ENCODE assay signal across 8 mouse cellular contexts in the genomic region with DNA sequence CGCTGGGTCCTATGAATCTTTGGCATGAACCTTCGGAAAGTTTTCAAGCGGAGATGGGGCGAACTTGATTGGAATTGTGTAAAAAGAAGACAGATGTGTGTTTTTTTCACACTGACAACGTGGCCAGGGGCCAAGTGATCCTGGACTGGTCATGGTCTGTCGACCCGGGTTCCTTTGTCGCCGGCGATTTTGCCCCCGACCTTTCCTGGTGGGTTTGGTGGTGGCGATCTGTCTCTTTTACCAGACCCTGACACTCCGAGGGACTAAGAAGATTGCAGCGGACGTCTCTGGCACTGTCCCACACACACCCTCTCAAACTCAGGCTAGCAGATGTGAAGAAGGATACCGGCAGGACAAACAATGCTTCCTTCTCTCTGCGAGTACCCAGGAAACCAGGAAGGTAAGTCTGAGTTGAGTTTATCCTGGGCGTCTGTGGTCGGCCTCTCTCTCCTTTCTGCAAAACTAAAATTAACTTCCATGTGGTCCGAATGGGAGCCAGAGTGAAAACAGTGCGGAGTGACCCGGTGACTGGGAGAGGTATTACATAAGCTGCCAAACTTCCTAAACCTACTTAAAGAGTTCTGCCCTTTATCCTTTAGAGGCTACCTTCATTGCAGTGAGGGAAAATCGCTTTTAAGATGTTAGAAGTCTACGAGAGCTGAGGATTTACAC. TPM values are rescaled to one million over a fixed set of nuclear protein-coding genes. Genes with fewer than 3 reads are reported as not detected.
A peak's percentile ranks its signal among the peaks of the same experiment; 100 is the strongest.
DNase-seq lines count a peak whose midpoint lies in the region; ATAC-seq and TF ChIP-seq lines count a peak whose summit lies in the region.

No protein-coding gene starts in this region.

- peak; percentile 59 to 83 for DNase-seq in heart, adult 18-20 months
- DNase-seq in kidney, adult 18-20 months: peak; percentile 57
- DNase-seq in lung, postnatal 0 days (ENCODE audit: low spot score): peak; percentile 53
- no peak for DNase-seq in thymus, postnatal 25 days
- no peak for DNase-seq in thymus, postnatal 0 days (ENCODE audit: low spot score)

- no peak overlapping the region for H3K27ac ChIP-seq in ES-Bruce4 (ENCODE audit: insufficient read depth, low read length)
- peak overlapping the region; percentile 66 for H3K27ac ChIP-seq in lung, postnatal 0 days (ENCODE audit: low read length)
- H3K27ac ChIP-seq in stomach, embryonic 14.5 days (ENCODE audit: low read length): peak overlapping the region; percentile 74; the same call in 1 of the 2 replicates

- 0 out of 2 replicates have a peak overlapping the region, but pooled peaks have one; percentile 4 for H3K9ac ChIP-seq in ES-Bruce4 (ENCODE audit: low read depth, poor library complexity, severe bottlenecking)
- H3K9ac ChIP-seq in lung, postnatal 0 days (replicated peaks; ENCODE audit: low read depth): peak overlapping the region; percentile 41
- peak overlapping the region; percentile 36 for H3K9ac ChIP-seq in stomach, embryonic 14.5 days (replicated peaks; ENCODE audit: low read depth, low read length)

- TF ChIP-seq POLR2A in ES-Bruce4 (IDR thresholded peaks at IDR 0.05; ENCODE audit: insufficient read depth, low read length): no peak

- no peaks in the 10 kb centered on the region for H3K4me1 ChIP-seq in ES-Bruce4 (ENCODE audit: control insufficient read depth, insufficient read depth, low read length)
- H3K4me1 ChIP-seq in lung, postnatal 0 days (ENCODE audit: insufficient read depth, low read depth, low read length): no peaks in the 10 kb centered on the region
- H3K4me1 ChIP-seq in stomach, embryonic 14.5 days (ENCODE audit: control insufficient read depth, insufficient read depth, low read length): no peaks in the 10 kb centered on the region; the same call in 1 of the 2 replicates

- no peak for TF ChIP-seq CTCF in ES-Bruce4 (IDR thresholded peaks at IDR 0.05; ENCODE audit: low read depth, low read length)
- no peak for TF ChIP-seq CTCF in lung, postnatal 0 days (IDR thresholded peaks at IDR 0.05)

- 8% methylated on average over 24 of the region's 24 CpGs for WGBS in lung, postnatal 0 days
- 8% methylated on average over 24 of the region's 24 CpGs for WGBS in stomach, embryonic 14.5 days

- peak overlapping the region; percentile 75 for H3K4me2 ChIP-seq in lung, postnatal 0 days (replicated peaks; ENCODE audit: low read depth, low read length)
- peak overlapping the region; percentile 75 for H3K4me2 ChIP-seq in stomach, embryonic 14.5 days (replicated peaks; ENCODE audit: low read depth, low read length)

- no peaks in the 10 kb centered on the region for H3K36me3 ChIP-seq in ES-Bruce4 (ENCODE audit: control insufficient read depth, insufficient read depth, low read length, poor library complexity, severe bottlenecking)
- H3K36me3 ChIP-seq in lung, postnatal 0 days (ENCODE audit: insufficient read depth, low read length): no peaks in the 10 kb centered on the region
- no peaks in the 10 kb centered on the region for H3K36me3 ChIP-seq in stomach, embryonic 14.5 days (ENCODE audit: control insufficient read depth, insufficient read depth, low read length)

- H3K4me3 ChIP-seq in ES-Bruce4 (ENCODE audit: low read depth, low read length): no peak overlapping the region
- peak overlapping the region; percentile 51 for H3K4me3 ChIP-seq in lung, postnatal 0 days (ENCODE audit: low read depth, low read length)
- H3K4me3 ChIP-seq in stomach, embryonic 14.5 days (ENCODE audit: low read depth, low read length): peak overlapping the region; percentile 44

- H3K9me3 ChIP-seq in ES-Bruce4 (replicated peaks; ENCODE audit: control insufficient read depth, insufficient read depth, low read length, poor library complexity, severe bottlenecking): no peaks in the 10 kb centered on the region
- H3K9me3 ChIP-seq in lung, postnatal 0 days (ENCODE audit: low read length): no peaks in the 10 kb centered on the region
- no peaks in the 10 kb centered on the region for H3K9me3 ChIP-seq in stomach, embryonic 14.5 days (ENCODE audit: control insufficient read depth, low read depth, low read length)

- 0 out of 2 replicates have a peak, but pooled peaks have one; percentile 26 for ATAC-seq in common myeloid progenitor, adult 5-6 weeks (replicated peaks; ENCODE audit: low read depth, poor library complexity, severe bottlenecking)
- 0 out of 2 replicates have a peak, but pooled peaks have one; percentile 11 for ATAC-seq in lung, postnatal 0 days
- peak; percentile 33; the same call in 1 of the 2 replicates for ATAC-seq in stomach, embryonic 14.5 days (ENCODE audit: insufficient number of reproducible peaks, insufficient read depth, low FRiP score, low read depth)

- H3K27me3 ChIP-seq in ES-Bruce4 (ENCODE audit: control insufficient read depth, insufficient read depth, low read length, poor library complexity, severe bottlenecking): no peaks in the 10 kb centered on the region
- no peaks in the 10 kb centered on the region for H3K27me3 ChIP-seq in lung, postnatal 0 days (replicated peaks; ENCODE audit: insufficient read depth, low read length)
- no peaks in the 10 kb centered on the region for H3K27me3 ChIP-seq in stomach, embryonic 14.5 days (ENCODE audit: control insufficient read depth, insufficient read depth, low read length)

- TF ChIP-seq EP300 in ES-Bruce4 (IDR thresholded peaks at IDR 0.05; ENCODE audit: insufficient read depth, low read depth, low read length): no peak
- TF ChIP-seq EP300 in lung, postnatal 0 days (IDR thresholded peaks at IDR 0.05): no peak

RNA-seq across cellular contexts. Expression of a gene that starts 1.1 kb away (rescaled TPM):
- 0.30 and 0.90 TPM in 2 replicates for polyA plus RNA-seq in ES-Bruce4 (2011; ENCODE audit: insufficient read depth, insufficient read length, low read depth, missing spikeins)
- total RNA-seq in common myeloid progenitor, adult 5-6 weeks (2017): 2.9 and 5.8 TPM in 2 replicates
- total RNA-seq in heart, adult 18-20 months (2021): 10 to 100 TPM; 22.8 to 24.3 TPM
- 25.0 and 29.4 TPM in 2 replicates for polyA plus RNA-seq in lung, postnatal 0 days (2015; fragmentation: Nextera tagmentation; extraction: Ambion mirVana)
- polyA plus RNA-seq in stomach, embryonic 14.5 days (2014; fragmentation: Nextera tagmentation; extraction: Ambion mirVana): 43.6 and 47.2 TPM in 2 replicates
- 0.72 and 0.95 TPM in 2 replicates for polyA plus RNA-seq in thymus, postnatal 0 days (2015; fragmentation: Nextera tagmentation; extraction: Ambion mirVana)

RNA-seq across cellular contexts. Expression of a gene that starts 37.4 kb away (rescaled TPM):
- 24.1 and 26.1 TPM in 2 replicates for polyA plus RNA-seq in ES-Bruce4 (2011; ENCODE audit: insufficient read depth, insufficient read length, low read depth, missing spikeins)
- 43.8 and 44.3 TPM in 2 replicates for total RNA-seq in common myeloid progenitor, adult 5-6 weeks (2017)
- total RNA-seq in heart, adult 18-20 months (2021): 10 to 100 TPM; 13.9 to 14.8 TPM
- polyA plus RNA-seq in lung, postnatal 0 days (2015; fragmentation: Nextera tagmentation; extraction: Ambion mirVana): 43.7 and 46.7 TPM in 2 replicates
- polyA plus RNA-seq in stomach, embryonic 14.5 days (2014; fragmentation: Nextera tagmentation; extraction: Ambion mirVana): 49.8 and 56.9 TPM in 2 replicates
- 76.4 and 81.0 TPM in 2 replicates for polyA plus RNA-seq in thymus, postnatal 0 days (2015; fragmentation: Nextera tagmentation; extraction: Ambion mirVana)

Comparison
In these comparisons a context has a peak if more than half of its experiments do, and no peak if none do; other contexts are left out.
1. DNase-seq: peak in heart, adult 18-20 months (2 of 2), kidney, adult 18-20 months (single experiment) and lung, postnatal 0 days (single experiment); none in thymus, postnatal 25 days (single experiment) and thymus, postnatal 0 days (single experiment).
2. RNA of a gene that starts 1.1 kb away (polyA plus RNA-seq): 43.6 to 47.2 TPM in stomach, embryonic 14.5 days and 25.0 to 29.4 TPM in lung, postnatal 0 days; 0.30 to 0.90 TPM in ES-Bruce4 and 0.72 to 0.95 TPM in thymus, postnatal 0 days; every median in the first group is over 10 times any median in the second.
3. Peak in every context shown above with its lines, with median percentiles within 50 percentile points of each other: H3K9ac ChIP-seq and ATAC-seq.